Mouse (Mus musculus): ENCODE results near the gene Plbd2.

GRCm38 (mm10) chr5:120517552-120517951 is 14.1 kb upstream of the Plbd2 start:
- TF ChIP-seq GATA1 (IDR thresholded peaks at IDR 0.05; ENCODE audit: borderline replicate concordance, low read length) (no peak), FLI1 (IDR thresholded peaks at IDR 0.05; ENCODE audit: low read length) (no peak)
